Mouse (Mus musculus): ENCODE data around the gene Adarb1. TPM values are rescaled to one million over a fixed set of nuclear protein-coding genes. Genes with fewer than 3 reads are reported as not detected.

The Adarb1 gene
- total RNA-seq, 1 experiment, result 6.3 TPM

- no peak overlapping the region for H3K4me3 ChIP-seq (ENCODE audit: insufficient read depth in 1 of 2, low read depth in 1 of 2, low read length in 2 of 2, poor library complexity in 1 of 2, severe bottlenecking in 1 of 2)
- TF ChIP-seq ZC3H11A (IDR thresholded peaks at IDR 0.05; ENCODE audit: borderline replicate concordance, low read depth, low read length) (no peak), CHD2 (IDR thresholded peaks at IDR 0.05; ENCODE audit: low read depth, low read length) (no peak), ZNF384 (IDR thresholded peaks at IDR 0.05; ENCODE audit: low read depth, low read length) (no peak), MAFK (IDR thresholded peaks at IDR 0.05; ENCODE audit: insufficient read depth, low read depth, low read length) (no peak), HCFC1 (IDR thresholded peaks at IDR 0.05; ENCODE audit: borderline replicate concordance, insufficient read depth, low read length) (no peak)
- no peaks in the 10 kb centered on the region for H3K9me3 ChIP-seq (ENCODE audit: control insufficient read depth, insufficient read depth, low read depth, low read length)
- no peaks in the 10 kb centered on the region for H3K4me1 ChIP-seq (ENCODE audit: control insufficient read depth in 2 of 2, insufficient read depth in 2 of 2, low read length in 2 of 2, poor library complexity in 1 of 2)
- H3K36me3 ChIP-seq (ENCODE audit: control insufficient read depth, insufficient read depth, low read length, poor library complexity, severe bottlenecking), result no peaks in the 10 kb centered on the region
- no peak overlapping the region for H3K9ac ChIP-seq (ENCODE audit: insufficient read depth, low read depth, low read length, poor library complexity, severe bottlenecking)
- no peak for DNase-seq (ENCODE audit: low read depth, low spot score)
- in situ Hi-C loops (cut with MboI; ENCODE audit: low sequenced_read_pairs in 2 of 2, unreplicated experiment in 2 of 2), result no loop called here
- H3K27ac ChIP-seq (ENCODE audit: insufficient read depth, low read depth, low read length, poor library complexity, severe bottlenecking), result no peak overlapping the region
Measured at GRCm38 (mm10) chr10:77398082-77398481, 20.0 kb downstream of the Adarb1 start.

- Histone ChIP-seq H3K9ac (ENCODE audit: insufficient read depth, low read depth, low read length, poor library complexity, severe bottlenecking) (no peak overlapping the region), H3K4me3 (ENCODE audit: insufficient read depth in 1 of 2, low read depth in 1 of 2, low read length in 2 of 2, poor library complexity in 1 of 2, severe bottlenecking in 1 of 2) (no peak overlapping the region), H3K36me3 (ENCODE audit: control insufficient read depth, insufficient read depth, low read length, poor library complexity, severe bottlenecking) (no peaks in the 10 kb centered on the region), H3K9me3 (ENCODE audit: control insufficient read depth, insufficient read depth, low read depth, low read length) (no peaks in the 10 kb centered on the region), H3K4me1 (ENCODE audit: control insufficient read depth in 2 of 2, insufficient read depth in 2 of 2, low read length in 2 of 2, poor library complexity in 1 of 2) (no peaks in the 10 kb centered on the region), H3K27ac (ENCODE audit: insufficient read depth, low read depth, low read length, poor library complexity, severe bottlenecking) (no peak overlapping the region)
- in situ Hi-C loops (cut with MboI; ENCODE audit: low sequenced_read_pairs in 2 of 2, unreplicated experiment in 2 of 2), result no loop called here
- DNase-seq (ENCODE audit: low read depth, low spot score), result no peak
- TF ChIP-seq MAFK (IDR thresholded peaks at IDR 0.05; ENCODE audit: insufficient read depth, low read depth, low read length) (no peak), CHD2 (IDR thresholded peaks at IDR 0.05; ENCODE audit: low read depth, low read length) (no peak), ZNF384 (IDR thresholded peaks at IDR 0.05; ENCODE audit: low read depth, low read length) (no peak), ZC3H11A (IDR thresholded peaks at IDR 0.05; ENCODE audit: borderline replicate concordance, low read depth, low read length) (no peak), HCFC1 (IDR thresholded peaks at IDR 0.05; ENCODE audit: borderline replicate concordance, insufficient read depth, low read length) (no peak)
Measured at GRCm38 (mm10) chr10:77397056-77397642, 20.9 kb downstream of the Adarb1 start.

- H3K36me3 ChIP-seq (ENCODE audit: control insufficient read depth, insufficient read depth, low read length, poor library complexity, severe bottlenecking), result peaks cover 2% of the 10 kb centered on the region; the same call in 1 of the 2 replicates
- no peak for TF ChIP-seq CHD2 (IDR thresholded peaks at IDR 0.05; ENCODE audit: low read depth, low read length)
- no peak for TF ChIP-seq ZNF384 (IDR thresholded peaks at IDR 0.05; ENCODE audit: low read depth, low read length)
- no peak for TF ChIP-seq MAFK (IDR thresholded peaks at IDR 0.05; ENCODE audit: insufficient read depth, low read depth, low read length)
- no peak for TF ChIP-seq ZC3H11A (IDR thresholded peaks at IDR 0.05; ENCODE audit: borderline replicate concordance, low read depth, low read length)
- TF ChIP-seq HCFC1 (IDR thresholded peaks at IDR 0.05; ENCODE audit: borderline replicate concordance, insufficient read depth, low read length), result no peak
- in situ Hi-C loops (cut with MboI; ENCODE audit: low sequenced_read_pairs in 2 of 2, unreplicated experiment in 2 of 2), result no loop called here
- DNase-seq (ENCODE audit: low read depth, low spot score), result no peak
- H3K9ac ChIP-seq (ENCODE audit: insufficient read depth, low read depth, low read length, poor library complexity, severe bottlenecking), result no peak overlapping the region
- no peaks in the 10 kb centered on the region for H3K9me3 ChIP-seq (ENCODE audit: control insufficient read depth, insufficient read depth, low read depth, low read length)
- H3K4me3 ChIP-seq (ENCODE audit: insufficient read depth in 1 of 2, low read depth in 1 of 2, low read length in 2 of 2, poor library complexity in 1 of 2, severe bottlenecking in 1 of 2), result no peak overlapping the region
- no peaks in the 10 kb centered on the region for H3K4me1 ChIP-seq (ENCODE audit: control insufficient read depth in 2 of 2, insufficient read depth in 2 of 2, low read length in 2 of 2, poor library complexity in 1 of 2)
- no peak overlapping the region for H3K27ac ChIP-seq (ENCODE audit: insufficient read depth, low read depth, low read length, poor library complexity, severe bottlenecking)
Measured at GRCm38 (mm10) chr10:77396015-77396414, 22.1 kb downstream of the Adarb1 start.

GRCm38 (mm10) chr10:77391072-77391471, 27.0 kb downstream of the Adarb1 start:
- no peaks in the 10 kb centered on the region for H3K4me1 ChIP-seq (ENCODE audit: control insufficient read depth in 2 of 2, insufficient read depth in 2 of 2, low read length in 2 of 2, poor library complexity in 1 of 2)
- TF ChIP-seq ZC3H11A (IDR thresholded peaks at IDR 0.05; ENCODE audit: borderline replicate concordance, low read depth, low read length), result no peak
- no peak for TF ChIP-seq HCFC1 (IDR thresholded peaks at IDR 0.05; ENCODE audit: borderline replicate concordance, insufficient read depth, low read length)
- TF ChIP-seq MAFK (IDR thresholded peaks at IDR 0.05; ENCODE audit: insufficient read depth, low read depth, low read length), result no peak
- no peak for TF ChIP-seq ZNF384 (IDR thresholded peaks at IDR 0.05; ENCODE audit: low read depth, low read length)
- TF ChIP-seq CHD2 (IDR thresholded peaks at IDR 0.05; ENCODE audit: low read depth, low read length), result no peak

More at GRCm38 (mm10) chr10:77391072-77391471, 27.0 kb downstream of the Adarb1 start:
- Histone ChIP-seq H3K36me3 (ENCODE audit: control insufficient read depth, insufficient read depth, low read length, poor library complexity, severe bottlenecking) (peaks cover 3% of the 10 kb centered on the region; the same call in 1 of the 2 replicates), H3K9me3 (ENCODE audit: control insufficient read depth, insufficient read depth, low read depth, low read length) (no peaks in the 10 kb centered on the region), H3K9ac (ENCODE audit: insufficient read depth, low read depth, low read length, poor library complexity, severe bottlenecking) (no peak overlapping the region), H3K27ac (ENCODE audit: insufficient read depth, low read depth, low read length, poor library complexity, severe bottlenecking) (no peak overlapping the region), H3K4me3 (ENCODE audit: insufficient read depth in 1 of 2, low read depth in 1 of 2, low read length in 2 of 2, poor library complexity in 1 of 2, severe bottlenecking in 1 of 2) (no peak overlapping the region)
- in situ Hi-C loops (cut with MboI; ENCODE audit: low sequenced_read_pairs in 2 of 2, unreplicated experiment in 2 of 2), result no loop called here
- no peak for DNase-seq (ENCODE audit: low read depth, low spot score)

All from ES-E14 (cell line).